Mouse (Mus musculus): ENCODE data around the gene Ambra1.

GRCm38 (mm10) chr2:91794466-91794865, 64.5 kb downstream of the Ambra1 start:
- TF ChIP-seq CTCF (IDR thresholded peaks at IDR 0.05; ENCODE audit: borderline replicate concordance, insufficient read depth, low read depth, low read length): no peak
- TF ChIP-seq POLR2A (IDR thresholded peaks at IDR 0.05; ENCODE audit: borderline replicate concordance, insufficient read depth, low read length): no peak
